Mouse (Mus musculus): ENCODE measurements around the gene Tcf7l2. TPM values are rescaled to one million over a fixed set of nuclear protein-coding genes. Genes with fewer than 3 reads are reported as not detected.

Tcf7l2 gene
- polyA plus RNA-seq, 1 experiment: 22.0 TPM

- DNase-seq (ENCODE audit: low read depth, low spot score): no peak
- 80% methylated on average over 16 of the region's 16 CpGs for WGBS
Measured at GRCm38 (mm10) chr19:55720409-55721092, 21.1 kb upstream of the Tcf7l2 start.

GRCm38 (mm10) chr19:55722376-55722775, 19.2 kb upstream of the Tcf7l2 start:
- WGBS: 38% methylated on average over 6 of the region's 6 CpGs
- no peak for DNase-seq (ENCODE audit: low read depth, low spot score)

GRCm38 (mm10) chr19:55729376-55729775, 12.2 kb upstream of the Tcf7l2 start:
- DNase-seq (ENCODE audit: low read depth, low spot score): no peak
- 86% methylated on average over 8 of the region's 8 CpGs for WGBS

GRCm38 (mm10) chr19:55732499-55732898, 9.1 kb upstream of the Tcf7l2 start:
- DNase-seq (ENCODE audit: low read depth, low spot score): no peak
- WGBS: 26% methylated on average over 6 of the region's 6 CpGs

GRCm38 (mm10) chr19:55732994-55733393, 8.6 kb upstream of the Tcf7l2 start:
- 19% methylated on average over 3 of the region's 3 CpGs for WGBS
- no peak for DNase-seq (ENCODE audit: low read depth, low spot score)

GRCm38 (mm10) chr19:55736016-55736415, 5.6 kb upstream of the Tcf7l2 start:
- WGBS: 35% methylated on average over 6 of the region's 6 CpGs
- no peak for DNase-seq (ENCODE audit: low read depth, low spot score)

- no peak for DNase-seq (ENCODE audit: low read depth, low spot score)
- 54% methylated on average over 4 of the region's 4 CpGs for WGBS
Measured at GRCm38 (mm10) chr19:55739713-55740112, 1.9 kb upstream of the Tcf7l2 start.

- no peak for DNase-seq (ENCODE audit: low read depth, low spot score)
Measured at GRCm38 (mm10) chr19:55740753-55741438, 724 bp upstream of the Tcf7l2 start.

GRCm38 (mm10) chr19:55742386-55743000, 873 bp downstream of the Tcf7l2 start:
- WGBS: under 1% methylated on average over 65 of the region's 70 CpGs
- no peak for DNase-seq (ENCODE audit: low read depth, low spot score)

More at GRCm38 (mm10) chr19:55740753-55741438, 724 bp upstream of the Tcf7l2 start:
- 7% methylated on average over 10 of the region's 10 CpGs for WGBS

GRCm38 (mm10) chr19:55743001-55743556, 1.5 kb downstream of the Tcf7l2 start:
- WGBS: under 1% methylated on average over 22 of the region's 38 CpGs
- no peak for DNase-seq (ENCODE audit: low read depth, low spot score)

- no peak for DNase-seq (ENCODE audit: low read depth, low spot score)
- WGBS: under 1% methylated on average over 47 of the region's 47 CpGs
Measured at GRCm38 (mm10) chr19:55743557-55744441, 2.2 kb downstream of the Tcf7l2 start.

- WGBS: 9% methylated on average over 21 of the region's 21 CpGs
- no peak for DNase-seq (ENCODE audit: low read depth, low spot score)
Measured at GRCm38 (mm10) chr19:55744576-55745191, 3.1 kb downstream of the Tcf7l2 start.

- 26% methylated on average over 9 of the region's 9 CpGs for WGBS
- no peak for DNase-seq (ENCODE audit: low read depth, low spot score)
Measured at GRCm38 (mm10) chr19:55745192-55745578, 3.6 kb downstream of the Tcf7l2 start.

- DNase-seq (ENCODE audit: low read depth, low spot score): no peak
- WGBS: 27% methylated on average over 5 of the region's 5 CpGs
Measured at GRCm38 (mm10) chr19:55746241-55746640, 4.6 kb downstream of the Tcf7l2 start.

- 11% methylated on average over 13 of the region's 13 CpGs for WGBS
Measured at GRCm38 (mm10) chr19:55747237-55747925, 5.8 kb downstream of the Tcf7l2 start.

GRCm38 (mm10) chr19:55747926-55748291, 6.3 kb downstream of the Tcf7l2 start:
- DNase-seq (ENCODE audit: low read depth, low spot score): no peak
- 16% methylated on average over 6 of the region's 6 CpGs for WGBS

More at GRCm38 (mm10) chr19:55747237-55747925, 5.8 kb downstream of the Tcf7l2 start:
- no peak for DNase-seq (ENCODE audit: low read depth, low spot score)

GRCm38 (mm10) chr19:55748801-55749200, 7.2 kb downstream of the Tcf7l2 start:
- DNase-seq (ENCODE audit: low read depth, low spot score): no peak

GRCm38 (mm10) chr19:55749532-55749931, 7.9 kb downstream of the Tcf7l2 start:
- 65% methylated on average over 7 of the region's 7 CpGs for WGBS
- no peak for DNase-seq (ENCODE audit: low read depth, low spot score)

More at GRCm38 (mm10) chr19:55748801-55749200, 7.2 kb downstream of the Tcf7l2 start:
- 86% methylated on average over 6 of the region's 6 CpGs for WGBS

All from large intestine, adult 2 months (tissue).